Mouse (Mus musculus): ENCODE measurements around the gene Zfp423. TPM values are rescaled to one million over a fixed set of nuclear protein-coding genes. Genes with fewer than 3 reads are reported as not detected.
A peak's percentile ranks its signal among the peaks of the same experiment; 100 is the strongest.

Zfp423 gene
- polyA plus RNA-seq, 1 experiment = 18.1 TPM

DNA sequence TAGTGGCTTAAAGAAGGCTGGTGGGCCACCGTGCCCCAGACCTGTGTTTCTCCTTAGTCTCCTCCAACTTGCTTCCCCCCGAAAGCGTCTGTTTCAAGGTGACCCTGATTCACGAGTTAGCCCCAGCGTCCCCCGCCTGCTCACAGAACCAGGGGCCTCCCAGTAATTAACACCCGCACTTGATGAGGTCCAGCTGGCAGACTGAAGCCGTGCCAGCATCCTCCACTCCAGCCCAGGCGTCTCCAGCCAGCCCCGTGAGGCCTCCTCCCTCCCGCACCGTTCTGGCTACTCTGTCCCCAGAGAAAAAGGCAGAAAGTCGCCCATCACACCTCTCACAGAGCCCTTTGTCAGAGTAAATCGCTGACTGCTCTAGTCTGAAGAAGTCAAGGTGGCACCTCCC lies 213.3 kb downstream of the Zfp423 start:
- no peak for DNase-seq (ENCODE audit: low spot score)

DNA sequence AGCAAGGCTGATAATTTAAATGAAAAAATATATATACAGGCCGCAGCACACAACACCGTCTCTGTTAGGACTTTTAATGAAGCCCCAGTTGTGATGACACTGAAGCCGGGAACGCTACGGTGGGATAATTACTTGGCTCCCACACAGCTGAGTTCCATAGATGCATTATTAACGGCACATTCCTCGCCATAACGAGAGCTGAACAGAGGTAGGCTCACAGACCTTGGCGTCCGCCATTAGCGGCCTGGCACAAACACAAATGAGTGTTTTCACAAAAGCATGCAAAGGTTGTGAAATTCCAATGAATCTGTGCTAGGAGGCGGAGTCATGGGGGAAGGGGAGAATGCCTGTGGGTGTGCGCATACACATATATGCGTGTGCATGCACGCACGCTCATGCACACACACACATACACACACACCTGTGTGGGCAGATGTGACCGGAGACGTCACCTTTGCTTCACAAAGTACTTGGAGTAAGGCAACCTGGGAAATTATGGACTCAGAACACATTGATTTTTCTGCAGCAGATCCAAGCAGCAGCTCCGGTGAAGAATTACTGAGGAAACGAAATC lies 214.2 kb downstream of the Zfp423 start:
- no peak for DNase-seq (ENCODE audit: low spot score)

DNA sequence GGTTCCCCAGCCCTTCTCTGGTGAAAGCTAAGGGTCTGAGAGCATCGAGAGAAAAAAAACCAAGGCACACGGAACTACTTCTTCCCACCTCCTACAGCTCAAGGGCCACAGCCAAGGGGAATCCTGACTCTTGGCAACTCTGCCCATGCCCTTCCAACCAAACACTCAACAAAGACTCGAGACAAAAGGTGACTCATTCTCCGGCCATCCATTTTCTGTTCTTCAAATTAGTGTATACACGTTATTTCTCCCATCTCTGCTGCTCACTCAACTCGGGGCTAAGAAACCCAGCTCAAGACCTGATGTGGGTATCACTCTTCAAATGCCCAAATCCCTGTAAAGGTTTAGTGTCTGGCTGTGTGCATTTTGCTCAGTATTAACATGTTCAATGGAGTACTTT lies 214.8 kb downstream of the Zfp423 start:
- no peak for DNase-seq (ENCODE audit: low spot score)

DNA sequence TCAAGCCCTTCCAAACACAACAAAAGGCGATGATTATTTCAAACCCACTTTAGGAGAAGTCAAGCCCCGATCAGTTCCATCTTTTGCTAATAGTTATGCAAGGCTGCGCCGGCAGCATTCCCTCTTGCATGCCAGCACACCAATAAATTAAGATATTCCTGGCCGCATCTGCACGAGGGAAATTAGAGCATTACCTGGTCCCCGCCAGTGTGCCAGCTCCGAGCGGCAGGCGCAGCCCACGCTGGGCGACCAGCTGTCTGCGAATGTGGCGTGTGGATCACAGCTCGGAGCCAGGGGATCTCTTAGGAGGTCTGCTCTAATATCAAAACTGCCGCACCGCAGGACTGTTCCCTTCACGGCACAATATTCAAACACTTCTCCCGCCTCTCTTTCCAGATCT lies 217.4 kb downstream of the Zfp423 start:
- DNase-seq (ENCODE audit: low spot score) = no peak

DNA sequence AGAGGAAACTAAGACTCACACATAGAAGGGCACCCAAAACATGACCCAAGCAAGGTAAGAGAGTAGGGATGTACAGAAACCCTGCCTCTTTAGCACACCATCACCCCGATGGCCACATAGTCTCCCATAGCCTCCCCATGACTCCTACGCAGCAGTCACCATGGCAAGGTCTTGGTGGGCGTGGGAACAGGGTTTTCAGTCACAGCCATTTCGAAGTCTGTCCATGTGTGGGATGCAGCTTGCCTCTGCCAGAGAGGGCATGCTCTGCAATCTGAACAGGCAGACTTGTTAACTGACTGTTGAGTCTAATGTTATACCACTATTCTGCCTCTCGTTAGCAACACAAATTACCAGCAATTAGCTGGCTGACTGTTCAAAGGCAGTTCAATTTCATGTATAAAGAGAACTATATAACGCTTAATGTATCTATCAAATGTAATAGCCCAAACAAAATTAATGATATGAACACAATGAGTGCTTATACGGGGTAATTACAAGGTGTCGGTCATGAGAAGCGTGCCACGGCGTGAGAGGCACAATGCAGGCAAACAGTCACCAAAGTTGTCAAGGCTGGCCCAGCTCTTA lies 218.4 kb downstream of the Zfp423 start:
- DNase-seq (ENCODE audit: low spot score) = no peak

DNA sequence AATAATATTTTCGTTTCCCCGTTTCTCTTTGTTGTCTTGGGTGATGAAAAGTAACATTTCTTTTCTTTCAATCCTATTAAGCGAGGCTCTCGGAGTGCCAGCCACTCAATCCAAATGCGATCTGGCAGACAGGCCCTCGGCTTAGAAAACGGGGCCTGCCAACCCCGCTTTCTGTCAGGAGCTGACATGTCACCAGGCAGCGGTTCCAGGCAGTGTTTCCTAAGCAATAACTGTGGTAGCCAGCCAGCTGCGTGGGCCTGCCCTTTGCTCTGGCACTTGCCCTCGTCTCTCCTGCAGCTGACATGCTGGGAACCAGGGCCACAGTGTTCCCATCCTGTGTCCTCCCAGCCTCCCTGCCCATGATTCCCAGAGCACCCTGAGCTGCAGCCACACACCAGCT lies 221.5 kb downstream of the Zfp423 start:
- no peak for DNase-seq (ENCODE audit: low spot score)

DNA sequence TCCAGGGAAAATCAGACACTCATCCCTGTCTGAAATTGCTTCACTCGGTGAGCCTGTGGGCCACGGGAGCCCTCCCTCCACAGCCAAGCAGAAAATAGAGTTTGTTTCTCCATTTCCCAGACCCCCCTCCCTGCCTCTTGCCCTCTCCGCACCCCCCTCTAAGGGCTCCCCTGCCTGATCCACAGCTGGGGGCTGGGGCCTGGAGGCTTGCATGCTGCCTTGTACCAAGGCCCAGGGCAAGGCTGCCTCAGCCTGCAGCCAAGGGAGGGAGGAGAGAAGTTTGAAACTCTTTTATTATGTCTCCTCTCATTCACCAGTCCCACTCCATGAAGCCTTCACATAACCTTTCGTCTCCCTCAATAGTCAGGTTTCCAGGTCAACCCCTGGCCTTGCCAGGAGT lies 224.5 kb downstream of the Zfp423 start:
- DNase-seq (ENCODE audit: low spot score) = no peak

DNA sequence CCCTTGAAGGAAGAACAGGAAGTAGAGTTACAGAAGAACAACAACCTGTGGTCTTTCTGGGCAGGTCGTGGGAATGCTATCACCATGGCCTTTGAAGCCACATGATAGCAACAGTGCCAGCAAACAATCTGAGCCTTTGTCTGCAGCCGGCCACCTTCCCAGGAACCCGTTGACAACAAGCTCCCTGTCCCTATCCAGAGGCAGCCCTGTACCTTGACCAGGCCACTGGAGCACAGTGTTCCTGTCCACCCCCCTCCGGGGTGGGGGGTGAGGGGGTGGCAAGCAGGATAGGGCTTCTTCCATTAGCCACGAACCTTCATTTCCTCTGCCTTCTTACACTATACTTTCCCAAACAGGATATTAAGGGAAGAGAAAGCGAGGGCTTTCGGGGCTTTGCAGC lies 224.9 kb downstream of the Zfp423 start:
- no peak for DNase-seq (ENCODE audit: low spot score)

DNA sequence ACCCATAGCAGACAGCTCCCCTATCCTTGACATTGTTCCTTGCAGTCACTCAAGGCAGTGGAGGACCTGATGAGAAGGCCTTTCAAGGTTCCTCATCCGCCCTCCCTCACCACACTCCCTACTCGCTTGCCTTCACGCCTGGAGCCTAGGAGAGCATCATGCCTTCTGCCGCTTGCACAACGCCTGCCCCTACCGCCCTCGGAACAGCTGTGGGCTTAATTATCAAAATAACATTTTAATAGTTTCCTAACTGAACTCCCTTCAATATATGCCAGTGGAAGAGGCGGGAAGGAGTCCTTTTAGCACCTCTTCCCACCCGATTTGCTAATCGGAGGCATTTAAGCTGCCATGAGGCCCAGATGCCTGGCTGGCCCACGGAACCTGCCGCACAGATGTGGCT lies 228.3 kb downstream of the Zfp423 start:
- DNase-seq (ENCODE audit: low spot score) = no peak

DNA sequence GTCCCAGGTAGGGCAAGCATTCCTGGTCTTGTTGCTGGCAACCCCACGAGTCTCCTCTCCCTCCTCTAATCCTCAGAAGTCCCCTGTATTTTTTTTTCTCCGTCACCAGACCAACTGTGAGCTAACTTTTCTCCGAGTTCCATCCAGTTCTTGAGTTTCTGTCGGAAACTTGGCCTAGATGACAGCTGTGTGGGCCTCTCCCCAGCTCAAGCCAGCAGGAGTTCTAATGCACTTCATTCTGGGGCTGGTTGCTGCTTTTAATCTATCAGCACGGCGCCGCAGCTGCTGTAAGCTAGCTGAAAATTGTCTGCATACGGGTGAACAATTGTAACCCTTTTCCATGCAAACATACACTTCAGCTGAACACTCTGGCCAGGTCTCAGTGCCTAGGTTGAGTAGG lies 236.4 kb downstream of the Zfp423 start:
- no peak for DNase-seq (ENCODE audit: low spot score)

DNA sequence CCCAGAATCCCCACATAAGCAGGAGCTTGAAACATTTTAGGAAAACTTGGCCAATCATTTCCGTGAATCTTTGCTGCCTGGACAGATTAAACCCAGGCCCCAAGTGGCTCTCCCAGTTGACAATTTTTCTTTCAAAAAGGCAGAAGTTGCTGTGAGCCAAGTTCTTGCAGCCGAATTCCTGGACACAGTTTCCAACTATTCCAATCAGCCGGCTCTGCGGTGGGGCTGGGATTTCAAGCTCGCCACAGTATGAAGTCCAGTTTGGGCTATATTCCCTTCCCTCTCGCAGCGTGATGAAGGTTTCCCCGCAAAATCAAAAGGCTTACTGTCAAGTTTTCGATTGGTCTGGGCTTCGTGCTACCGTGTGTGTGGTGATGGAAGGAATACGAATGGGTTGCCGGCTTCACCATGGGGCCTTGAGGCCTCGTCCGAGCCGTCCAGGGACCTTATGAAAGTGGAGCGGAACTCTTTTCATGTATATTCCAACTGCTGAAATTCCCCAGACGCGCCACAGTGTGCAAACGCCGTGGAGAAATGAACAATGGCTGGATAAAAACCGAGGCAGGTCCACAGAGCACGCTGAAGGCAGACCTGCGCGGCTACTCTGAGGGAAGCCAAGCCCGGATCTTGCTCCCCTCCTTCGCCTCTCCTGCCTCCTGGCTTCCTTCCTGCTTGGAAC lies 240.1 kb downstream of the Zfp423 start:
- no peak for DNase-seq (ENCODE audit: low spot score)

DNA sequence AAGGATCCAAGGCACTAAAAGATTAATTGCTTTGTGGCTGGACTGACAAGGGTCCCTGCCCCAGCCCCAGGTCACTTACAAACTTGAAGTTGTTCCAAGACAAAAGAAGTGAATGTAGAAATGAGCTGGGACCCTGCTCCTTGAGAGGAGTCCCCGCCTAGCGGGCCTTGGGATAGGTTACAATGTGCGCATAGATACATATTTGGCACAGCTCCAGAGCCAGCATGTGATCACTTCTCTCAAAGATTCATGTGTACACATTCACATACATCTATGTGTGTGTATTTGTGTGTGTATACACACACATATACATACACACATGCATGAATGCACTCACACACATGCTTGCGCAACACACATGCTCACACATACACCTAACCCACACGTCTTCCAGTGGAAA lies 241.9 kb downstream of the Zfp423 start:
- DNase-seq (ENCODE audit: low spot score) = no peak

DNA sequence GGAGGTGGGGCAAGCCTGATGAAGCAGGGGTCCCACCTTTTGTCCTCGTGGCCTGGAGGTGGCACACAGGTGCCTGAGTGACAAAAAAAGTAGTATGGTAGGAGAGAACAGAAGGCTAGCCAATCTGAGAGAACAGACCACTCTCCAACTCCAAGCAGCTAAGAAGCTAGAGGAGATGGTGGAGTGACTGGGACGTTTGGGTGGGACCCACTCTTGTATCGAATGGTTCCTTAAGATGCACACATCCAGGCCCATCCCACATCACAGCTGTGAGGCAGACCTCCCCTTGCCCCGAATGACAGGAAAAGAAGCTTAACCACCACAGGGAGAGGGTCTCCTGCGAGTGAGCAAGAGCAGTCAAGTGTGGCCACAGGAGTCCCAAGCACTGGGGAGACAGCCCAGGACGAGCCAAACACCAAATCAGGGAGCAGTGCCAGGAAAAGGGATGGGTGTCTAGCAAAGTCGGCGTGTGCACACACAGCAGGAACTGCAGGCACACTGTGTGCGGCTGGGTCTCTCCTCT lies 242.6 kb downstream of the Zfp423 start:
- no peak for DNase-seq (ENCODE audit: low spot score)

DNA sequence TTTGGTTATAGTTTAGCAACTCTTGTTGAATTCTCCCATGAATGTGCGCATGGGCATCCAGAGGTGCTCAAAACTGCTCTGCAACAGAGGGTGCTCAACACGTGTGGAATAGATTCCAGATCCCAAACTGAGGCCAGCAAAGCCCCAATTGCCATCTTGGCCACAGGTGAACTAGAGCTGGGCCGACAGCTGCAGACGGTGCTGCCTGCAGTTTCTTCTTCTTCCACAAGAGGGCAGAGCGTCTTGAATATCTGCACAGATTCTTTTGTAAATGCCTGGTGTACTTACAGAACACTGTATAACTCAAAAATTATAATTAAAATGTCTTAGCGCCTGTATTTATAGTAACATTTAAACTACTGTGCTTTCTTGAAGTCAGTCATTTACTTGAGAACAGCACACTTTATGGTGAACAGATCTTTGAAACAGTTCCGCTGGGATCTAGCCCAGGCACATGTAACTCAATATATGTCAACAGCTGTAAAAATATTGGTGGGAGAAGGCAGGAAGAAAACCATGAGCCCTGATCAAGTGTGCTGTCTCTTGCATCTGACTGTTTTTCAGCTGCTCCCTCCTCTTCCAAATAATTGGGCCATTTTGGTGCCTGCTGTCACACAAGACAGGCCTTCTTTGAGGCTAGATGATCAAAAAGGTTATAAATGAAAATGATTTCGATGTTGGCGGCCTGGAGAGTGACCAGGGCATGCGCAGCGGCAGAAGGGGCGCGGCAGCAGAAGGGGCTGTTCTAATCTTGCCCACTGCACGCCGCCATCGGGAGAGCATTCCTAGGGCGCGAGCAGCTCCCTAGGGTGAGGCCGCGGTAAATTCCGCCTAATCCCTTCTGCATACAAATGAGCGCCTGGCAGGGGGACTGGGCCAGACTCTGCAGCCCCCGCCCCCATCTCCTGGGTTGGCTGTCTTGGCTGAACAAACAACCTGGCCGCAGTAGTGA lies 243.4 kb downstream of the Zfp423 start:
- DNase-seq (ENCODE audit: low spot score) = peak; percentile 43

DNA sequence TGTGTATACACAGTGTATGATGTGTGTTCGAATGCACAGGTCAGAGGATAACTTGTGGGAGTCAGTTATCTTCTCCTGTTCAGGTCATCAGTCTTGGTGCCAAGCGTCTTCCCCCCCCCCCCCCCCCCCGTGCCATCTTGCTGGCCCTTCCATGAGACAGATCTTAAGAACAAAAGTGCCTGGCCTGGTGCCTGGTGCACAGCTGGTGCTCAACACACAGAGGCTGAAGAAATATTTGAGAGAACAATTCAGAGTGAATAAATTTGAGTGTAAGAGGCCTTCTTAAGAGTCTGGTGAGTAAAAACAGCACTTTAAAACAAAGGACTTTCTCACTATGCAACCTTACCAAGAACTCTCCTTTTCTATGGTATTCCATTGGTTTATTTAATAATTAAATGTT lies 245.4 kb downstream of the Zfp423 start:
- no peak for DNase-seq (ENCODE audit: low spot score)

DNA sequence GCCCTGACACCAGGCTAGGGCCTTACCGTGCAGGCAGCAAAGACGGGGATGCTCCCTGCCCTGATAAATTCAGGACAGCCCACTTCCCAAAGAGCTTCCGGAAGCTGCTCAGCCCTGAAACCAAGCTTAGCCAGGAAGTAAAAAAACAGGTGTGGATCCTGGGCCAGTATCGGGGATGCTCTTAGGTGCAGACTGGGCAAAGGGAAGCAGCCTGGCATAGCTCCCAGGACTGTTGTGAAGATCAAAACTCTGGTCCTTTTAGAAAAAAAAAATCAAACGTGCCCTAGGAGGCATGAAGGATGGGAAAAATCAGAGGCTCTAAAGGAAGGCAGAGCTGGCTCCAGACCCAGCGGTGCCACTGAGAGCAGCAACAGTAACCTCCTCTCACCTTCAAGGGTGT lies 247.4 kb downstream of the Zfp423 start:
- DNase-seq (ENCODE audit: low spot score) = no peak

DNA sequence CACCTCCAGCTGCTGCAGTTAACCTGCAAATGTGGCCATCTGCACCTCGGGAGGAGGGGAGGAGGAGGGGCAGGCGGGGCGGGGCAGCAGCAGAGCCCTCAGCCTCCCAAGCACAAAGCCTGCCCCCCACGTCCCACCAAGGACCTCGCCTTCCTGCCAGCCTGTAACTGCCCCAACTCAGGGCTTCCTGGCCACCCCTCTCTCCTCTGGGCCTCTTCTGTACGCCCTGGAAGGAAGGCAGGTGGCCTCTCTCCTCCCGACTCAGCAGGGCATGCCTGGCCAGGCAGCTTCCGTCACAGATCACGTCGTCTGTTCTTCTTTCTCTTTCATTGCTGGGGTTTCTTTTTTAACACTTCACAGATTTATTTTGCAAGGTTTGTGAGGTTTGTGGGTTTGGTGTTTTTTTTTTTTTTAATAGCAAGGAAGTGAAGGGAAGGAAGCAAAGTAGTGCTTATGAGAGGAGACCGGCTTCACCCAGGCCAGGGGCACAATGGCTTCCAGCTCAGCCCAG lies 251.2 kb downstream of the Zfp423 start:
- no peak for DNase-seq (ENCODE audit: low spot score)

DNA sequence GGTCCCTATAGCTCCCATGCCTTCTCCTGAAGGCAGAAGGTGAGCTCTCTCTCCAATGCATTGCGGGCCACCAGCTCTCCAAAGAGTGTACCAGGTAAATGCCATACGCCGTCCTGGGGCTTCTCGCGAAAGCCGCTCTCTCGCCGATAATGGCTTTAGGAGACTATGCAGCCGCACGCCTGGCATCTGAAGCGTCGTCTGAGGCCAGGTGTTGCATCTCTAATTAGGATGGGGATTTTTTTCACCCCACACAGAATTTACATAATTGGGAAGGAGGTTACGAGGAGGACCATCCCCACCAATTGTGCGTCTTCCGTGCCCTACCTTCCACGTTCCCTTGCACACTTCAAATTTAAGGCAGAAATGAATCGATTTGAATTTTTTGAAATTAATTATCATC lies 252.2 kb downstream of the Zfp423 start:
- DNase-seq (ENCODE audit: low spot score) = no peak

DNA sequence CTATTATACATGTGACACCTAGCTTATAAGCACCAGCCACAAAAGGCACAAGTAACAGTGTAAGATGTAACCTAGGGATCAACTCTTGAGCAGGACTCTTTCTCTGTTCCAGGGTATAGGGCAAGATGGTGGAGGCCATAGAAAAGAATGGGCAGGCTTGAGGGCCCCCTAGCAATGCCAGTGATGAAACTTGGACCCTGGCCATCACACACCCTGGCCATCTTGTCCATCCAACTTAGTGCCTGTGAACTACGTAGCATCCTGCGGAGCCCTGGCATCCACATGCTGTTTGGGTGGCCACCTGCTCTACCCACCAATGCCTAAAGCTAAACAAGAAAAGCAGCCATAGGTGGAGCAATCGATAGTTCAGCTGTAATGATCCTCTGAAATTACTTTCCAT lies 254.6 kb downstream of the Zfp423 start:
- DNase-seq (ENCODE audit: low spot score) = no peak

DNA sequence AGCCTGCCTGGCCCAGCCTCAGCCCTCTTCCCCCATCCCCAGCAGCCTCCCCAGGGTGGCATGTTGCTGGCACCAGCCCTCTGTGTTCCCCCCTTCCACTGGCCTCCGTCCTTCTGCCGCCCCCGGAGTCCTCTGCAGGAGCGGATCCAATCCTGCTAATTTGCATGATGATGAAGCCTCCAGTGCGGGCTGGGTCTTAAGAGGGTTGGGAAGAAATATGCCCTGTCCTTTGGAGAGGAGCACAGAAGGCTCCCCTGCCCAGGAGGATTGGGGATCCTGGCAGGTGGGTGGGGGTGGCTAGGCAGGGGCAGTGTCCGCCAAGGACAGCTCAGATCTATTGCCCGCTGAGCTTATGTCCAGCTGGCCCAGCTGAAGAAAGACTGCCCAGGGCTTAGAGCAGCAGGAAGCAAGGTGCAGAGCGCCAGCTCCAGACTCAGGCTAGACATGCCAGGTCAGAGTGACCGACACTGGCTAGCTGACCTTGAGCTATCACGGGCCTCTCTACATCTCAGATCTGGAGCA lies 256.5 kb downstream of the Zfp423 start:
- no peak for DNase-seq (ENCODE audit: low spot score)

DNA sequence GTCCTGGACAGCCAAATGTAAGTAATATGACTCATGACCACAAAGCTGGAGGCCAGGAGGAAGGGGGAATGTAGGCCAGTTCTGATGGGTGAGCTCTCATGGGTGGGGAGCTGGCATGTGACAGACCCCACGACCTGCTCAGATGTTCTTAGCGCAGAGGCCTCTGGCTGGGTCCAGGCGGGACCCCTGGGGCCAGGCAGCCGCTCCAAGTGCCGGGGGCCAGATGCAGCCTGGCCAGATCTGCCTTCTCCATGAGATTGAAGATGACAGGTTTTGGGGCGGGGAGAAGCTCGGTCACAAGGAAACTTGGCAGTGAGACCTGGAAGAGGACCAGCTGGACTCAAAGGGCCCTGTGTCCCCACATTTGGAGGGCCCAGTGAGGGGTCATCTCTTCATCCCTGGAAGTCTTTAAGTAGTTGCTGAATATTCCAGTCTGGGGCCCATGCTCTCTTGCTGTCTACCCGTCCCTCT lies 257.3 kb downstream of the Zfp423 start:
- no peak for DNase-seq (ENCODE audit: low spot score)

DNA sequence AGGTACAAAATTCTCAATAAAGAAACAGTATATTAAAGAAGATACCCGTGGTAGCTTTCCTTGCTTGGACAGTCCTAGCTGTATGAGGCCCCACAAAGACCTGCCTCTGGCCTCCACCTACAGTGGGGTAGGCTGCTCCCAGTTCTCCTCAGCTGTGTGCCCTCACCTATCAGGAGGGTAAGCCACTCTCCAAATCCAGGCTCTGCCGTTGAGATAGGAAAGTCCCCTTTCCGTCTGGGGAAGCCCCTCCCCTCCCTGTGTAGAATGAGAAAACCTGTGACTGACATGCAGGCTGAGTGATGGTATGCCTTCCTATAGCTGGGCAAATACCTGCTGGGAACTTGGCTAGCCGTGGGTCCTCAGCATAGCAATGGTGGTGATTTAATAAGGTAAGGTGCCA lies 257.8 kb downstream of the Zfp423 start:
- no peak for DNase-seq (ENCODE audit: low spot score)

Measured in urinary bladder, adult 2 months (tissue).